Mouse (Mus musculus): ENCODE results near the gene Upk2. TPM values are rescaled to one million over a fixed set of nuclear protein-coding genes. Genes with fewer than 3 reads are reported as not detected.
"Not testable (repeated sequence)": the region's sequence is repeated elsewhere in the genome, so short reads cannot be mapped to it uniquely, and the experiment has no call there.

Gene Upk2
- polyA plus RNA-seq, 1 experiment from 2014 or later = not detected

GRCm38 (mm10) chr9:44477339-44478228 is 22.8 kb upstream of the Upk2 start:
- 4% methylated on average over 24 of the region's 24 CpGs for WGBS
- Histone ChIP-seq H3K4me3 (peak overlapping the region; percentile 81), H3K9me3 (replicated peaks) (0 out of 2 replicates have a peak, but pooled peaks cover 3% of the 10 kb centered on the region), H3K27me3 (ENCODE audit: low read depth, poor library complexity, severe bottlenecking) (peaks cover 23% of the 10 kb centered on the region), H3K27ac (replicated peaks) (peak overlapping the region; percentile 95), H3K36me3 (no peaks in the 10 kb centered on the region), H3K4me1 (peaks cover 43% of the 10 kb centered on the region)
- DNase-seq (ENCODE audit: low spot score) = peak; percentile 48

GRCm38 (mm10) chr9:44475936-44476335 is 21.2 kb upstream of the Upk2 start:
- Histone ChIP-seq H3K4me3 (no peak overlapping the region), H3K9me3 (replicated peaks) (0 out of 2 replicates have a peak, but pooled peaks cover 3% of the 10 kb centered on the region), H3K27me3 (ENCODE audit: low read depth, poor library complexity, severe bottlenecking) (peaks cover 15% of the 10 kb centered on the region), H3K27ac (replicated peaks) (no peak overlapping the region), H3K36me3 (no peaks in the 10 kb centered on the region), H3K4me1 (peaks cover 32% of the 10 kb centered on the region)
- no peak for DNase-seq (ENCODE audit: low spot score)
- WGBS = 94% methylated on average over 3 of the region's 3 CpGs

GRCm38 (mm10) chr9:44474327-44474726 is 19.6 kb upstream of the Upk2 start:
- H3K4me1 ChIP-seq = peaks cover 20% of the 10 kb centered on the region
- 65% methylated on average over 1 of the region's 1 CpGs for WGBS

GRCm38 (mm10) chr9:44473184-44473583 is 18.4 kb upstream of the Upk2 start:
- no peak overlapping the region for H3K27ac ChIP-seq (replicated peaks)
- DNase-seq (ENCODE audit: low spot score) = no peak
- no peaks in the 10 kb centered on the region for H3K36me3 ChIP-seq
- H3K4me3 ChIP-seq = no peak overlapping the region
- peaks cover 13% of the 10 kb centered on the region for H3K27me3 ChIP-seq (ENCODE audit: low read depth, poor library complexity, severe bottlenecking)
- peaks cover 21% of the 10 kb centered on the region for H3K4me1 ChIP-seq
- 0 out of 2 replicates have a peak, but pooled peaks cover 3% of the 10 kb centered on the region for H3K9me3 ChIP-seq (replicated peaks)
- 75% methylated on average over 3 of the region's 3 CpGs for WGBS

More at GRCm38 (mm10) chr9:44474327-44474726, 19.6 kb upstream of the Upk2 start:
- Histone ChIP-seq H3K27ac (replicated peaks) (no peak overlapping the region), H3K4me3 (no peak overlapping the region), H3K36me3 (no peaks in the 10 kb centered on the region), H3K27me3 (ENCODE audit: low read depth, poor library complexity, severe bottlenecking) (peaks cover 13% of the 10 kb centered on the region), H3K9me3 (replicated peaks) (0 out of 2 replicates have a peak, but pooled peaks cover 3% of the 10 kb centered on the region)
- no peak for DNase-seq (ENCODE audit: low spot score)

GRCm38 (mm10) chr9:44468800-44469199 is 14.0 kb upstream of the Upk2 start:
- Histone ChIP-seq H3K27me3 (ENCODE audit: low read depth, poor library complexity, severe bottlenecking) (no peaks in the 10 kb centered on the region), H3K9me3 (replicated peaks) (no peaks in the 10 kb centered on the region), H3K36me3 (no peaks in the 10 kb centered on the region), H3K4me1 (peaks cover 13% of the 10 kb centered on the region), H3K4me3 (no peak overlapping the region), H3K27ac (replicated peaks) (no peak overlapping the region)
- no peak for DNase-seq (ENCODE audit: low spot score)
- WGBS = 64% methylated on average over 2 of the region's 2 CpGs

- Histone ChIP-seq H3K27ac (replicated peaks) (0 out of 2 replicates have a peak overlapping the region, but pooled peaks have one; percentile 6), H3K4me1 (peaks cover 13% of the 10 kb centered on the region), H3K4me3 (no peak overlapping the region), H3K9me3 (replicated peaks) (no peaks in the 10 kb centered on the region), H3K36me3 (no peaks in the 10 kb centered on the region), H3K27me3 (ENCODE audit: low read depth, poor library complexity, severe bottlenecking) (no peaks in the 10 kb centered on the region)
- 69% methylated on average over 7 of the region's 7 CpGs for WGBS
- no peak for DNase-seq (ENCODE audit: low spot score)
Observed at GRCm38 (mm10) chr9:44468224-44468623, 13.4 kb upstream of the Upk2 start.

GRCm38 (mm10) chr9:44461950-44462349 is 7.2 kb upstream of the Upk2 start:
- Histone ChIP-seq H3K27ac (replicated peaks) (no peak overlapping the region), H3K36me3 (no peaks in the 10 kb centered on the region), H3K27me3 (ENCODE audit: low read depth, poor library complexity, severe bottlenecking) (no peaks in the 10 kb centered on the region), H3K4me1 (peaks cover 17% of the 10 kb centered on the region), H3K9me3 (replicated peaks) (no peaks in the 10 kb centered on the region), H3K4me3 (no peak overlapping the region)
- DNase-seq (ENCODE audit: low spot score) = no peak
- WGBS = 85% methylated on average over 5 of the region's 5 CpGs

- 3% methylated on average over 11 of the region's 11 CpGs for WGBS
- Histone ChIP-seq H3K36me3 (no peaks in the 10 kb centered on the region), H3K27me3 (ENCODE audit: low read depth, poor library complexity, severe bottlenecking) (peaks cover 38% of the 10 kb centered on the region), H3K4me3 (peak overlapping the region; percentile 29), H3K9me3 (replicated peaks) (no peaks in the 10 kb centered on the region), H3K27ac (replicated peaks) (peak overlapping the region; percentile 77), H3K4me1 (peaks cover 43% of the 10 kb centered on the region)
- peak; percentile 92 for DNase-seq (ENCODE audit: low spot score)
Observed at GRCm38 (mm10) chr9:44457035-44457742, 2.4 kb upstream of the Upk2 start.

- H3K27ac ChIP-seq (replicated peaks) = peak overlapping the region; percentile 46; the same call in 1 of the 2 replicates
- peak; percentile 84 for DNase-seq (ENCODE audit: low spot score)
- peaks cover 43% of the 10 kb centered on the region for H3K4me1 ChIP-seq
- no peaks in the 10 kb centered on the region for H3K36me3 ChIP-seq
- no peaks in the 10 kb centered on the region for H3K9me3 ChIP-seq (replicated peaks)
- WGBS = 9% methylated on average over 14 of the region's 14 CpGs
- no peak overlapping the region for H3K4me3 ChIP-seq
- peaks cover 39% of the 10 kb centered on the region for H3K27me3 ChIP-seq (ENCODE audit: low read depth, poor library complexity, severe bottlenecking)
Observed at GRCm38 (mm10) chr9:44454132-44454890, 465 bp downstream of the Upk2 start.

GRCm38 (mm10) chr9:44450387-44450786 is 4.4 kb downstream of the Upk2 start:
- DNase-seq (ENCODE audit: low spot score) = no peak
- H3K4me3 ChIP-seq = no peak overlapping the region
- H3K27me3 ChIP-seq (ENCODE audit: low read depth, poor library complexity, severe bottlenecking) = peaks cover 32% of the 10 kb centered on the region
- no peaks in the 10 kb centered on the region for H3K36me3 ChIP-seq
- H3K4me1 ChIP-seq = peaks cover 13% of the 10 kb centered on the region
- no peaks in the 10 kb centered on the region for H3K9me3 ChIP-seq (replicated peaks)
- H3K27ac ChIP-seq (replicated peaks) = no peak overlapping the region

- not testable (repeated sequence) for DNase-seq (ENCODE audit: low spot score); H3K4me1 ChIP-seq; H3K4me3 ChIP-seq; H3K27ac ChIP-seq (replicated peaks); H3K9me3 ChIP-seq (replicated peaks); H3K36me3 ChIP-seq; H3K27me3 ChIP-seq (ENCODE audit: low read depth, poor library complexity, severe bottlenecking)
- WGBS = 84% methylated on average over 7 of the region's 7 CpGs
Observed at GRCm38 (mm10) chr9:44444402-44445025, 10.3 kb downstream of the Upk2 start.

GRCm38 (mm10) chr9:44440961-44441360 is 13.8 kb downstream of the Upk2 start, which contains the start of gene Foxr1:
Gene Foxr1 (minus strand): TSS chr9:44441136.
- H3K27ac ChIP-seq (replicated peaks) = no peak within 1 kb of the TSS
- DNase-seq (ENCODE audit: low spot score) = no peak
- no peak within 1 kb of the TSS for H3K4me3 ChIP-seq
- no peaks in the 10 kb centered on the region for H3K4me1 ChIP-seq
- WGBS = 77% methylated on average over 19 of the region's 19 CpGs
- H3K27me3 ChIP-seq (ENCODE audit: low read depth, poor library complexity, severe bottlenecking) = no peaks in the 10 kb centered on the region
- no peaks in the 10 kb centered on the region for H3K36me3 ChIP-seq
- H3K9me3 ChIP-seq (replicated peaks) = no peaks in the 10 kb centered on the region

Measured in midbrain, embryonic 10.5 days (tissue).